7 mouse cellular contexts compared by ENCODE assay signal in genomic region chr19:47356188-47356857, GRCm38 (mm10).
A peak's percentile ranks its signal among the peaks of the same experiment; 100 is the strongest.
DNase-seq lines count a peak whose midpoint lies in the region; ATAC-seq and TF ChIP-seq lines count a peak whose summit lies in the region.

No protein-coding gene starts in this region.

- DNase-seq in adipocyte (ENCODE audit: low spot score) = peak; percentile 87
- peak; percentile 91 for DNase-seq in cerebellum, postnatal 14 days
- peak; percentile 80 for DNase-seq in gastrocnemius, adult 2 months
- peak; percentile 77 to 80 for DNase-seq in left cerebral cortex, postnatal 10 days (ENCODE audit: extremely low spot score in 1 of 2, low spot score in 2 of 2)
- DNase-seq in right cerebral cortex, postnatal 36 days (ENCODE audit: low spot score in 2 of 2) = peak; percentile 66 to 73

- no peak overlapping the region for H3K4me3 ChIP-seq in gastrocnemius, adult 2 months

- intact Hi-C loops in gastrocnemius, adult 2 months (cut with DNase I) = loop anchor here (1.0 kb wide), 2 partner anchors 108 to 146 kb away; partner anchors contain the start of gene Sh3pxd2a
- intact Hi-C loops in left cerebral cortex, postnatal 10 days (cut with DNase I) = loop anchor here (1.0 to 10.0 kb wide), 3 partner anchors 108 to 468 kb away; partner anchors contain the start of gene Sh3pxd2a

- peak; percentile 85; the same call in 1 of the 2 replicates for TF ChIP-seq CTCF in gastrocnemius, adult 2 months (IDR thresholded peaks at IDR 0.05)

- H3K27ac ChIP-seq in gastrocnemius, adult 2 months = no peak overlapping the region

- peak; percentile 58 for ATAC-seq in inflammation-experienced regulatory T-cells, adult 6 months
- peak; percentile 73 for ATAC-seq in megakaryocyte progenitor cell, adult 5-6 weeks (replicated peaks; ENCODE audit: poor library complexity)
